Mouse (Mus musculus): ENCODE measurements around the gene Col24a1. TPM values are rescaled to one million over a fixed set of nuclear protein-coding genes. Genes with fewer than 3 reads are reported as not detected.

The Col24a1 gene
- polyA plus RNA-seq, 1 experiment from 2014 or later, result 3.1 TPM

DNA sequence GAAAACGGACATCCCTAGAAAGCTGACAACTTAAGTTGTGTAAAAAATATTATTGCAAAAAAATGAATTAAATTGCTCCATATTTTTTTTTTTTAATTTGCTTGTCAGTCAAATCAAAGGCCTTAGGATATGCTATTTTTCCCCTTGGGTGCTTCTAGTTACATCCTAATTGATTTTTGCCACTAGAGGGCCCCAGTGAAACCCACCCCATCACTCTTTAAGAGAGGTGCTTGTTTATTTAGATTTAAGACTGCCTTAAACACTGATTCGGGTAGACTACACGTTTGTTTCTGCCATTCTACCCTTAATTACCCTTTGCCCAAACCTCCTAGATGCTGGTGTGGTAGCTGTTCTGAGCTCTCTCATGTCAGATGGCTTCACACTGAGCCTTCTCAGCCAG is 73.0 kb downstream of the Col24a1 start:
- H3K9me3 ChIP-seq, result no peaks in the 10 kb centered on the region
- no peak overlapping the region for H3K4me3 ChIP-seq (replicated peaks)
- H3K4me2 ChIP-seq (replicated peaks), result no peak overlapping the region
- no peak overlapping the region for H3K9ac ChIP-seq
- 30% methylated on average over 3 of the region's 3 CpGs for WGBS
- no peaks in the 10 kb centered on the region for H3K27me3 ChIP-seq (replicated peaks)
- H3K36me3 ChIP-seq, result no peaks in the 10 kb centered on the region
- no peak for ATAC-seq
- H3K4me1 ChIP-seq (replicated peaks), result no peaks in the 10 kb centered on the region
- H3K27ac ChIP-seq, result no peak overlapping the region

GRCm38 (mm10) chr3:145367176-145367717 is 75.0 kb downstream of the Col24a1 start:
- WGBS, result 66% methylated on average over 4 of the region's 4 CpGs
- no peaks in the 10 kb centered on the region for H3K27me3 ChIP-seq (replicated peaks)
- H3K9me3 ChIP-seq, result no peaks in the 10 kb centered on the region
- no peaks in the 10 kb centered on the region for H3K4me1 ChIP-seq (replicated peaks)
- no peak overlapping the region for H3K4me2 ChIP-seq (replicated peaks)
- no peak overlapping the region for H3K4me3 ChIP-seq (replicated peaks)
- H3K27ac ChIP-seq, result no peak overlapping the region
- no peak overlapping the region for H3K9ac ChIP-seq
- H3K36me3 ChIP-seq, result no peaks in the 10 kb centered on the region
- peak; percentile 55; the same call in 1 of the 2 replicates for ATAC-seq

DNA sequence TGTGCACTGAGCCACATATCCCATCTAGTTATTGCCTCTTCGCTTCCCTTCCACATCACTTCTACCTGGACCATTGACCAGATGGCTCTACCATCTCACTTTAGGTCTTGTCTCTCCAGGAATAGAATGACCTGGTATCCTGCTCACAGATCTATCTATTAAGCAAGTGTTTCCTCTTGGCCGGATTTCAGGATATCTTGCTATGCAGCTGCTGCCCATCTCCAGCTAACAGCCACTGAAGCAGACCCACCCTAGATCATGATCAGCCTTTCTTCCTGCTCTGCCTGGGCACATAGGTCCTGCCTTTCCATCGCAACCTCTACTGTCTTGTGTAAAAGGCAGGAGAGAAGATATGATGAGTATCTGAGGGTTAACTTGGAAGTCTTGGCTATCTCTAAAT is 84.0 kb downstream of the Col24a1 start:
- H3K4me3 ChIP-seq (replicated peaks), result no peak overlapping the region
- 95% methylated on average over 3 of the region's 3 CpGs for WGBS
- H3K27me3 ChIP-seq (replicated peaks), result no peaks in the 10 kb centered on the region
- no peaks in the 10 kb centered on the region for H3K4me1 ChIP-seq (replicated peaks)
- no peaks in the 10 kb centered on the region for H3K36me3 ChIP-seq
- H3K9me3 ChIP-seq, result no peaks in the 10 kb centered on the region
- H3K9ac ChIP-seq, result no peak overlapping the region
- no peak overlapping the region for H3K4me2 ChIP-seq (replicated peaks)
- H3K27ac ChIP-seq, result no peak overlapping the region
- ATAC-seq, result no peak

DNA sequence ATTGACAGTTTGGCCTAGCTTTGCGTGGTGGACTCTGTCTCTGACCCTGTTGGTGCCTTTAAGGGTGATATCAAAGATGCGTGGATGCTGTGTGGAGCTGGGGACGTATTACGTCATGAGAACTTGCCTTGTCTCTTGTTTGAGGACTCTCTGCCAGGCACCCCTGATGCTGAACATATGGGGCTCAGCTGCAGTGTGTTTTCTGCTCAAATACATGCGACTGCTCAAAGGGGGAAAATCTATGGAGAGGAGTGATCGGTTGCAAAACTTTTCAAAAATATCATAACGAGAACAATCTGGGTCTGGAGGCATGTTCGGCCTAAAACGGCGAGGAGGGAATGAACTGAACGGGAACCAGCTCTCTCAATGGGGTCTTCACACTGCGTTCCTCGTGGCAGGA is 90.8 kb downstream of the Col24a1 start:
- H3K4me3 ChIP-seq (replicated peaks), result no peak overlapping the region
- no peaks in the 10 kb centered on the region for H3K27me3 ChIP-seq (replicated peaks)
- 86% methylated on average over 13 of the region's 13 CpGs for WGBS
- H3K4me2 ChIP-seq (replicated peaks), result no peak overlapping the region
- H3K4me1 ChIP-seq (replicated peaks), result no peaks in the 10 kb centered on the region
- H3K27ac ChIP-seq, result no peak overlapping the region
- no peaks in the 10 kb centered on the region for H3K36me3 ChIP-seq
- no peak overlapping the region for H3K9ac ChIP-seq
- no peaks in the 10 kb centered on the region for H3K9me3 ChIP-seq
- ATAC-seq, result no peak

GRCm38 (mm10) chr3:145386434-145386833 is 94.2 kb downstream of the Col24a1 start:
- no peaks in the 10 kb centered on the region for H3K4me1 ChIP-seq (replicated peaks)
- no peak overlapping the region for H3K4me2 ChIP-seq (replicated peaks)
- no peaks in the 10 kb centered on the region for H3K9me3 ChIP-seq
- no peak for ATAC-seq
- no peak overlapping the region for H3K9ac ChIP-seq
- no peaks in the 10 kb centered on the region for H3K36me3 ChIP-seq
- H3K27me3 ChIP-seq (replicated peaks), result no peaks in the 10 kb centered on the region
- no peak overlapping the region for H3K27ac ChIP-seq
- no peak overlapping the region for H3K4me3 ChIP-seq (replicated peaks)

GRCm38 (mm10) chr3:145390681-145391080 is 98.4 kb downstream of the Col24a1 start:
- Histone ChIP-seq H3K4me3 (replicated peaks) (no peak overlapping the region), H3K9ac (no peak overlapping the region), H3K27me3 (replicated peaks) (no peaks in the 10 kb centered on the region), H3K27ac (no peak overlapping the region), H3K36me3 (no peaks in the 10 kb centered on the region), H3K4me2 (replicated peaks) (no peak overlapping the region), H3K4me1 (replicated peaks) (no peaks in the 10 kb centered on the region), H3K9me3 (no peaks in the 10 kb centered on the region)
- ATAC-seq, result no peak
- 61% methylated on average over 4 of the region's 4 CpGs for WGBS

DNA sequence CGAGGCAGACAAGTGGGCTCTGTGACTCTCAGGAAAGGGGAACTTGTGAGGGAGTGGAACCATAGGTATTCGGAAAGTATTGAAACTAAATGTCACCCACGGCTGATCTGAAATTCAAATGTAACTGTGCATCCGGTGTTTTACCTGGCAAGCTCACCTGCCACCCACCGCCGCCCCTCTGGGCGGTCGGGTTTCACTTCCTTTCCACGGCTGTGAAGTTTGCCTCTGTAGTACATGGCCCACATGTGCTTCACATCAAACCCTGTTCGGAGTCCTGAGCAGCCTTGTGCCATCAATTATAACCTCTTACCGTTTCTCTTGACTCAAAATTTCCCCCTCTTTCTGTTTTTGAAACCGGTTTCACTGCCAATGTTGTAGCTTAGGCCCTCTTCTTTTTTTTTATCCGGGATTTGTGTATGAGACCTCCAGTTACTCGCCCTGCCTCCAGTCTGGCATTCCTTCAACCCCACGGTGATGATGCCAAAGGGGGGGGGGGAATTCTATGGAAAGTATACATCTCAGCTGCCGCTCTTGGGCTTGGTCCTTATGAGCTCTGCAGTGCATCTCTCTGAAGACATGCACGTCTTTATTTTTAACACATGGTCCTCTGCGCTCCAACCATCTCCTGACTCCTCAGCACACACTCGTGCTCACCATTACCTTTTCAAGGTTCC is 99.9 kb downstream of the Col24a1 start:
- no peaks in the 10 kb centered on the region for H3K9me3 ChIP-seq
- WGBS, result 65% methylated on average over 19 of the region's 19 CpGs
- no peak overlapping the region for H3K4me2 ChIP-seq (replicated peaks)
- H3K36me3 ChIP-seq, result no peaks in the 10 kb centered on the region
- no peak overlapping the region for H3K9ac ChIP-seq
- ATAC-seq, result no peak
- H3K4me3 ChIP-seq (replicated peaks), result no peak overlapping the region
- no peak overlapping the region for H3K27ac ChIP-seq
- H3K27me3 ChIP-seq (replicated peaks), result no peaks in the 10 kb centered on the region
- no peaks in the 10 kb centered on the region for H3K4me1 ChIP-seq (replicated peaks)

DNA sequence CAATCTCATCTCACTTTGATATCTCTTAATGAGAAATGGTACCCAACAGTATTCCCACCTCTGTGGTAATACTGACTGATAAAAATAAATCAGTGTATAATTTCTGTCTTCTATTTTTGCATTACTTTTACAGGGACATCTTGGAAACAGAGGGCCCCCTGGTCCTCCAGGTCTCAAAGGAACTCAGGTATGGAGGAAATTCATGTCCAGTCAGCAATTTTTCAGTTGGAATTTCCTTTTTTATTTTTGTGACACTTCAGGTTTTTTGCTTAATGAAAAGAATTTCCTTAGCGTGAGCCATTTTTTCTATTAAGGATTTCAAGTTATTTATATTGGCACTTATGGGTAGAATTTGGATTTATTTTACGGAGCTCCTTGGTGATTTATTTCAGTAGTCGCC is 106.9 kb downstream of the Col24a1 start:
- no peaks in the 10 kb centered on the region for H3K9me3 ChIP-seq
- ATAC-seq, result no peak
- 92% methylated on average over 3 of the region's 3 CpGs for whole genome bisulfite sequencing

DNA sequence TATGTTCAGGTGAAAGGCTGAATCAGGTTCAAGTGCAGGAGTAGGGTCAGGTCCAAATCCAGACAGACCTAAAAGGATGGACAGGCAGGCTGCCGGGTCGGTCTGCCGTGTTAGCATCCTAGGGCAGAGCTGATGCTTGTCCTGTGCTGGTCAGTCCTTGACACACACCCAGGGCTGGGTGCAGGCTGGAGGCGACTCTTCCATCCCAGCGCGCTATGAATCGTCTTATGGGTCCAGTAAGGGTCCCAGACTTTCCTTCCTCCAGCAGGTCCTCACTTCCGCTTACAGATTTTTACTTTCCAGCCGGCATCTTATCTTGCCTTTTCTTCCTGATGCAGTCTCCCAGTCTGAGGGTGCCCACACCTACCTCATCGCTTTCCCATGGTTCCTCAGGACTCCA is 110.0 kb downstream of the Col24a1 start:
- H3K9ac ChIP-seq, result no peak overlapping the region
- H3K27ac ChIP-seq, result no peak overlapping the region
- no peaks in the 10 kb centered on the region for H3K9me3 ChIP-seq
- H3K4me3 ChIP-seq (replicated peaks), result no peak overlapping the region
- no peak for ATAC-seq
- H3K4me1 ChIP-seq (replicated peaks), result no peaks in the 10 kb centered on the region
- H3K4me2 ChIP-seq (replicated peaks), result no peak overlapping the region
- 92% methylated on average over 10 of the region's 10 CpGs for WGBS
- H3K27me3 ChIP-seq (replicated peaks), result no peaks in the 10 kb centered on the region
- no peaks in the 10 kb centered on the region; the same call in 1 of the 2 replicates for H3K36me3 ChIP-seq

More for the DNA sequence above, 106.9 kb downstream of the Col24a1 start:
- Histone ChIP-seq H3K27ac (no peak overlapping the region), H3K9ac (no peak overlapping the region), H3K36me3 (no peaks in the 10 kb centered on the region; the same call in 1 of the 2 replicates), H3K4me1 (replicated peaks) (no peaks in the 10 kb centered on the region), H3K4me3 (replicated peaks) (no peak overlapping the region), H3K27me3 (replicated peaks) (no peaks in the 10 kb centered on the region), H3K4me2 (replicated peaks) (no peak overlapping the region)

GRCm38 (mm10) chr3:145402994-145403393 is 110.7 kb downstream of the Col24a1 start:
- 90% methylated on average over 6 of the region's 6 CpGs for WGBS
- Histone ChIP-seq H3K27me3 (replicated peaks) (no peaks in the 10 kb centered on the region), H3K9me3 (no peaks in the 10 kb centered on the region), H3K4me1 (replicated peaks) (no peaks in the 10 kb centered on the region), H3K36me3 (no peaks in the 10 kb centered on the region), H3K4me3 (replicated peaks) (no peak overlapping the region), H3K27ac (no peak overlapping the region), H3K9ac (no peak overlapping the region), H3K4me2 (replicated peaks) (no peak overlapping the region)
- no peak for ATAC-seq

- Histone ChIP-seq H3K27ac (no peak overlapping the region), H3K4me3 (replicated peaks) (no peak overlapping the region), H3K9ac (no peak overlapping the region), H3K27me3 (replicated peaks) (no peaks in the 10 kb centered on the region), H3K4me1 (replicated peaks) (no peaks in the 10 kb centered on the region), H3K9me3 (no peaks in the 10 kb centered on the region), H3K4me2 (replicated peaks) (no peak overlapping the region), H3K36me3 (no peaks in the 10 kb centered on the region)
- 63% methylated on average over 3 of the region's 3 CpGs for WGBS
- ATAC-seq, result no peak
Observed at GRCm38 (mm10) chr3:145408045-145408444, 115.8 kb downstream of the Col24a1 start.

- no peak overlapping the region for H3K9ac ChIP-seq
- no peaks in the 10 kb centered on the region for H3K36me3 ChIP-seq
- H3K4me1 ChIP-seq (replicated peaks), result no peaks in the 10 kb centered on the region
- no peak overlapping the region for H3K4me3 ChIP-seq (replicated peaks)
- no peaks in the 10 kb centered on the region for H3K9me3 ChIP-seq
- no peaks in the 10 kb centered on the region for H3K27me3 ChIP-seq (replicated peaks)
- no peak overlapping the region for H3K27ac ChIP-seq
- WGBS, result 43% methylated on average over 4 of the region's 4 CpGs
- H3K4me2 ChIP-seq (replicated peaks), result no peak overlapping the region
- ATAC-seq, result no peak
Observed at GRCm38 (mm10) chr3:145412137-145412536, 119.9 kb downstream of the Col24a1 start.

DNA sequence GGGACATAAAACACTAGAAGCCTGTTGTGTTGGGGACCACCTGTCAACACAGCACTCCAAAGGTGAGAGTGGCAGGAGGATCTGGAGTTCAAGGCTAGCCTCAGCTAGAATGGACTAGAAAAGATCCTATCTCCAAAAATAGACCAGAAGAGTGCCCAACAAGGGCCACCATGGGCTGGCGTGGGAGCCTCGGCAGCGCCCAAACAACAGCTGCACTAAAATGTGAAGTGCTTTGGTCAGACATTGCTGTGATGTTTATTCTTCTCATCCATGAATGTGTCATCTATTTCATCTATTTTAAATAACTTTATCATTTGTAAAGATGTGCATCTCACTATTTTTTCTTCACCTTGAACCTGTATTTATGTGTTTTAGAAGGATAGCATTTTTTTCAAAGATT is 122.1 kb downstream of the Col24a1 start:
- 96% methylated on average over 3 of the region's 3 CpGs for WGBS
- Histone ChIP-seq H3K27ac (no peak overlapping the region), H3K4me1 (replicated peaks) (no peaks in the 10 kb centered on the region), H3K36me3 (no peaks in the 10 kb centered on the region), H3K4me2 (replicated peaks) (no peak overlapping the region), H3K9ac (no peak overlapping the region), H3K4me3 (replicated peaks) (no peak overlapping the region), H3K9me3 (no peaks in the 10 kb centered on the region), H3K27me3 (replicated peaks) (no peaks in the 10 kb centered on the region)
- ATAC-seq, result no peak
